Mouse (Mus musculus) embryo, embryonic 11.5 days (tissue): ENCODE results near the gene Kidins220.
A peak's percentile ranks its signal among the peaks of the same experiment; 100 is the strongest.

ENCODE experiments used
- DNase-seq: peaks from one replicate; pipeline ENCODE4 v3.0.0-alpha.2; 2012; ENCODE audit warnings: low read depth, low spot score

Gene Kidins220

DNA sequence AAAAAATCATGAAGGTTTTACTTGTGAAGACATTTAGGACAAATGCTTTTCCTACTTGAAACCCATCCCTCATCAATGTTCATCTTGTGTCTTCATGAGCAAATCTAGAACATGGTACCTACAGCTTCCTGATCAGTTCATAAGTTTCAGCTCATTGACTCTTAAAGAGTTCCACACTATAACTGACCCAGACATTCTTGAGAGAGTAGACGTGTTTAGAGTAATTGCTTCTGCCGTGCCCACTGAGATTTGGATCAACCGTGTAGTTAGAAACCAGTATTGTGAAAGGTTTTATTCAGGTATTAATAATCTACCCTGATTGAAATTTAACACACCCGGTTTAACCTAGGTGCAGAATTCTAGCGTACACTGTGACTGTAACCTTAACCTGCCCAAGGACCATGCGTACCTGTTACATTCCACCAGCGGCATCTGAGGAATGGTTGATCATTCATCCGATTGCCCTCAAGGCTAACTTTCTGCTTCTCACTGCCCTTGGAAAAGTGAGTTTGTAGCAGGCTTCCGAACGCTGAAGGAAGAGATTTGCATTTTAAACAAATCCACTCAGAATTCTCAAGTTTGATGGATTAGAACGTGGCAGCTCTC, 12.3 kb upstream of the Kidins220 start:
- DNase-seq = no peak

DNA sequence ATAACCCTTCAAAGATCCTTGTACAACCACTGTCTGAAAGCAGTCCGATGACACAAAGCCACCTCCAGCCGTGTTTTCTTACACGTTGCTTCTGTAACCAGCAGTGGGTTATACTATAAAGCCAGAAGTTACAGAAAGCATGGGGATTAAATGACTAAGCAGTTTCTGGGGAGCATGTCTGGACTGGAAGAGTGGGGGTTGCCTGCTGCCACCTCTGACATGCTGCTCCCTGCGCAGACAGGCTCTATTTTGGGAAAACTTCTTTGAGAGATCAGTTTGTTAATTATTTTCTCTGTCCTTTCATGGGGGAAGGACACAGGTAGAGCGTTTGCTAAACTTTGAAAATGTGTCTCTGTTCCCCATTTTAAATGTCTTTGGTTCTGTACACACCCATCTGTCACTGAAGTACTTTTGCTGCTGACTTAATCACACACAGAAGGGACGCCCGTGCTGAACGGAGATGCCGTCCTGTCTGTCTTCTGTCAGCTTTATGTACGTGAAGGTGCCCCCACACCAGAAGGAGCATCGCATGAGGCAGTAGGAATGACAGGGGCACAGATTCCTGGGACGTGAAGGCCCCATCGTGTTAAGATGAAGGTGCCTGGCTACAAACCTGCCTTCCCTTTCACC, 11.2 kb upstream of the Kidins220 start:
- DNase-seq = no peak

DNA sequence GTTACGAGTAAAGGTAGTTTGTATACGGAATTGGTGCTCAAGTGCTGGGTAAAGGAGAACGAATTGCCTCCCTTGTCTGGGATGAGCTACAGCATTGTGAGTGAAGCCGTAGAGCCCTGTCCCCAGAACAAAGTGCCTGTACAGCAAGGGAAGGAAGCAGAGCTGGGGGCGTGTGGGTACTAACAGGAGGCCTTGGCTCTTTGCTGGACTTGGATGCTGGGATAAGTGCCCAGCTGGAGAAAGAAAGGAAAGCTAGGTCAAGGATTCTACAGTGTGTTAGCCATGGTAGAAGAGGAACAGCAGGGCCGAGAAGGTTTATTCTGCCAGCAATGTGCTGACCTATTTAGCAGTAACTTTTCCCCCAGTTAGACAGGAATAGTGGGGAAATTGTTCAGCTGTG, 9.3 kb upstream of the Kidins220 start:
- DNase-seq = no peak

DNA sequence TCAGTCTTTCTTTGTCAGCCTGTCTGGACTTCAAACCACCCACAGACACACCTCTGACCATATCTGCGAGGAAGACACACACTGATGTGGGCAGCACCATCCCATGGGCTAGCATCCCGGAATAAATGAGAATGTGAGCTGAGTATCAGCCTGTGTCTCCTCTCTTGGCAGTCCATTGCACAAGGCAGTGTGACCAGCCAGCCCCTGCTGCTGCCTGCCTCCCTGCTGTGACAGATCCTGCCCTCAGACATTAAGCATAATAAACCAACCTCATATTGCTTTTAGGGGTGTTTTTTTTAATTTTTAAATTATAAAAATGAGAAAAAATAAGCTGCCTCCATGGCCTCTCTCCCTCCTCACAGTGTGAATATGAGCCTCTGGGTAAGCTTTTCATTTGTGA, 8.7 kb upstream of the Kidins220 start:
- no peak for DNase-seq

DNA sequence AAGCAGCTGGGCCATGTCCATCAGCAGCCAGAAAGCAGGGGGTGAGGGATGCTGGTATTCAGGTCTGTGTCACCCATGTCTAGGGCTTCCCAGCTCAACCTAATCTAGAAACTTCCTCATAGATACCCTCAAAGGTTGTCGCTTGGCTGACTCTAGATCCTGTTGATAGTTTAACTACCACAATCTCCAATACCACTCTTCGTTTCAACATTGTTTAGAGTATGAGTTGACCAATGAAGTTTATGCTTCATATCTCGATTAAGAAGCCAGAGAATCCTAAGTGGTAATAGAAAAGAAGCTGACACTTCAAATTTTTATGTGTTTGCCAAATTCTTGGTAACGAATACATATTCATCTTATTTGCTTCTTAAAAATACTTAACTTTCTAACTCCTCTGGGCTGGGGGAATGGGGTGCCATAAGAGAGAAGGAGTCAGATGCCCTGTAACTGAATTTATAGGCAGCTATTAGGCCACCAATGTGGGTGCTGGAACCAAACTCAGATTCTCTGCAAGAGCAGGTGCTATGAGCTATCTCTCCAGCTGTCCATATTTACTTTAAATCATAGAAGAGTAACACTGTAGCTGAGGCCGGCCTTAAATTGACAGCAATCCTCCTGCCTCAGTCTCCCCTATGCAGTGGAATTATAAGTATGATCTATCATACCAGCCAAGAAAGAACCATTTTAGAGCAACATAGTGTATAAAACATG, 3.1 kb upstream of the Kidins220 start:
- no peak for DNase-seq

DNA sequence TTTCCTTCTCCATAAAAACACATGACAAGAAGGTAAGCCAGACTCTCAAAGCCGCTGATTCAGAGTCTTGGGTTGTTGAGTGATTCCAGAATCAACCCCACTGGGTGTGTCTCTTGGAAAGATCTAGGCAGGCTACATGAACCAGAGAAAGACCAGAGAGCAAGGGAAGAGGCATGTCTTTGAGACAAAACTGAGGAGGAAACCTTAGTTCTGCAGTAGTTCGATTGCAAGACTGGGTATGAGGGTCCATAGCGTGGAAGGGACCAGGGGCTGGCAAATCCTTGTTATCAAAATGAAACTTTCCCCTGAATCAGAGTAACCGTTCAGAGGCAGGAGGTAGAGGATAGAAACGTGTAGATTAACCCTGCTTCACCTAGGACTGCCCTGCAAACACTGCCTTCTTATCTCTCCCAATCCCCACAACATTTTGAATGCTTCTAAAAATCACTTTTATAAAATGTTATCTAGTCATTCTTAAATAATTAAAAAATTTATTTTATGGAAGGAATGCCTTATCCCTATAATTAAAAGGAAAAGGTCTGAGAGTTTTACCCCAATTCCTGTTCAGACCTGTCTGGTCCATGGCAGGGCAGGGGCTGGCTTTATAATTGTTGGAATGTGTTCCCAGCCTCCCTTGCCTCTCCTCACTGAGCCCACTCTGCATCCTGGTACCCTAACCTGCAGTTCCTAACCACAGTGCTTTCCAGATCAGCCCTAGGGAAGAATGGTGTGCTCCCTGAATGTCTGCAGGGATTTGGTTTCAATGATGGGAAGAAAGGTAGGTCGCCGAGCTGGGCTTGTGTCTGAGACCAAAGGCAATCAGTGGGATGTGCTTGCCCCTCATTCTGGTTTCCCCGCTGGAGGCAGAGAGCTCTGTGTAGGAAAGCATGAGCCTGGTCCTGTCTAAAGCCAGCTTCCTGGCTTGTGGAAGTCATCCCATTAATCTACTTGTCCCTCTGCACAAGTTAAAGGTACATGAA, 2.1 kb upstream of the Kidins220 start:
- no peak for DNase-seq

DNA sequence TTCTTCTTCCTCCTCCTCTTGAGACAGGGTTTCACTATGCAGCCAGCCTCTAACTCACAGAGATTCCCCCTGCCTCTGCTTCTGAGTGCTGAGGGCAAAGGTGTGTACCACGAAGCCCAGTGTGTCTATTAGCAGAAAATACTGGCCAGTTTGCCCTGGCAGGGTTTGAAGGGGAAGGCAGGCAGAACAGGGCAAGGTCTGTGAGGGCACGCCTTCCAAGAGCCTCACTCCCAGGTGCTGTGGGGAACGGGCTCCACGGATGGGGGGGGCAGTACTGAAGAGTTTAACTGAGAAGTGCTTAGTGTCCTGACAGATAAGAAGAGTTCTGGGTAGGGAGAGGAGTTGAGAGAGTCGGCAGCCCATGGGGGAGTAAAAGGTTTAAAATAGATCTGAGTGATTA, 1.1 kb upstream of the Kidins220 start:
- DNase-seq = no peak

DNA sequence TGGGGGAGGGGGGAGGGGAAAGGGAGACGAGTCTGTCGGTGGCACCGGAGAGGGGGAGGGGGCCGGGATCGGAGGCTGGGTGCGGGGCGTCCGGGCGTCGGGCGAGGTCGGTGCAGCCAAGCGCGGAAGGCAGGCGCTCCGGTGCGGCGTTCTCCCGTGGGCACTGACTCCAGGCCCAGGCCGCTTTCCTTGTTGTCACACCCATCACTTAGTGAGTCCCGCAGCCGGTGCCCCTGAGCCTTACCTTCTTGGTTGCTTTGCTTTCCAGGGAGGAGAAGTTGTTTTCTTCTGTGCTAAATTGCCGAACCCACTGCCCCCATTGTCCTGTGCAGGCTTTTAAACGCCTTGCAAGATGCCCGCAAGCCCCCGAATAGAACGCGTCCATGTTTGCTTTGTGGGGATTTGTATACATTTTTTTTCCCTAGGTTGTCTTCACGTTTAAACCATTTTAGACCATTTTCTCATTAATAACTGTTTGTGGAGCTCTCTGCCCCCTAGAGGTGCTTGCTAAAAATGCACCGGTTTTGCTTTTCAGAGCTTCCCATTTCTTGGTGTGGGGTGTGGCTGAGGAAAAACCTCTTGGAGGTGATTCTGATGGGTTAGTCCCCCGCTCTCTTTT, 499 bp downstream of the Kidins220 start:
- DNase-seq = peak; percentile 57

DNA sequence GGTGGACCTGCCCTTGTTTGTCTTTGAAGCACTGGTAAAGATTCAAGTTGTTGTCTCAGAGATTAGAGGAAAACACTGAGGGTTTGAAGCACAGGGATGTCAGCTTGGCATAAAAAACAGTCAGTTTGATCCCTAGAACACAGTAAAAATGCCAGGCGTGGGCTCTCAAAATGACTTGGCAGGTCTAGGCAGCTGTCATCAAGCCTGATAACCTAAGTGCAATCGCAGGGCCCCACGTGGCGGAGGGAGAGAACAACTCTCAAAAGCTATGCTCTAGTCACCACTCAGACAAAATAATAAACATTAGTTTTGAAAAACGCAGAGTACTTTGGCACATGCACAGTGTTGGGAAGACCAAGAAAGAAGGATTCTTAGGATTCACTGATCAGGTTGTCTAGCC, 10.5 kb downstream of the Kidins220 start:
- no peak for DNase-seq

DNA sequence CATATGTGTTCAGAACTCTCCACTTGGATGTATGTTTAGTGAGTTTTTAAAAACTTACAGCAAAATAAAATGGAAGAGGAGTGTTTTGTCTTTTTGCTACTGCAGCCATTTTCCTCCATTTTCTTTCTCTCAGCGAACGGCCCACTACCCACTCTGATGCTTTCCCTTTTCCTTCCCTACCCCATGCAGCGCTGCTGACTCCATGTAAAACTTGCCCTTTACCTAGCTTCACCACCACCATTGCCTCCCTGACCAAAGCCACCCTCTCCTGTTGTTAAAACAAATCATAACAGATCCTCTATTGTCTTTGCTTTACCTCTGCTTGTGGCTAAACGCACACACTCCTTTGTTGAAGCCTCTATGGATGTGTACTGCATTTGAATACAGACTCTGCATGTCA, 20.6 kb downstream of the Kidins220 start:
- no peak for DNase-seq

DNA sequence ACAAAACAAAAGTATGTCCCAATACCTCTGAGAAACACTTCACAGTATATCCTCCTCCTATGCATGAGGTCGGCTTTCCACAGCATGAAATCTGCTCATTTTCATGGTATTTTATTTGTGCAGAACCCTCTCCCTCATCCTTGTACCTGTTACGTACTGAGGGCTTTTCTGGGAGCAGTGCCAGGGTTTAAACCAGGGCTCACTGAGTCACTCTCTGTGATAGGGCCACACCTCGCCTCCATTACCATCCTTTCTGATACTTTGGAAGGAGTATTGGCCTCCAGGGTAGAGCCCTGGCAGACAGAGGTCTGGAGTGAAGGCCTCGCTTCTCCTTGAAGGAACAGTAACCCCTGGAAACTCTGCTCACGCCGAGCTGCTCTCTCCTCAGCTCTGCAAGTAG, 30.6 kb downstream of the Kidins220 start:
- no peak for DNase-seq

DNA sequence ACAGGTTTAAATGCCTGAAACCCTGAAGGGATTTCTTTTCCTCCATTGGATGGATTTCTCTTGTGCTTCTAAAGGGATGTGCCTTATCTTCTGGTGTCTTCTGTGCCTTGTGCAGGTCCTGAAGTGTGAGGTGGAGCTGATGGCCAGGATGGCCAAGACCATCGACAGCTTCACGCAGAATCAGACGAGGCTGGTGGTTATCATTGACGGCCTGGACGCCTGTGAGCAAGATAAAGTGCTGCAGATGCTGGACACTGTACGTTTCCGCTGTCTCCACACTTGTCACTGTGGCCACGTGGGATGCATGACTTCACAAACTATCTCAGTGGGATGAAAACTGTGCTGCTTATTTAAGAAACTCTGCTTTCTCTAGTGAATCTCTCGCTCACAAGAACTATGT, 35.2 kb downstream of the Kidins220 start:
- DNase-seq = no peak

DNA sequence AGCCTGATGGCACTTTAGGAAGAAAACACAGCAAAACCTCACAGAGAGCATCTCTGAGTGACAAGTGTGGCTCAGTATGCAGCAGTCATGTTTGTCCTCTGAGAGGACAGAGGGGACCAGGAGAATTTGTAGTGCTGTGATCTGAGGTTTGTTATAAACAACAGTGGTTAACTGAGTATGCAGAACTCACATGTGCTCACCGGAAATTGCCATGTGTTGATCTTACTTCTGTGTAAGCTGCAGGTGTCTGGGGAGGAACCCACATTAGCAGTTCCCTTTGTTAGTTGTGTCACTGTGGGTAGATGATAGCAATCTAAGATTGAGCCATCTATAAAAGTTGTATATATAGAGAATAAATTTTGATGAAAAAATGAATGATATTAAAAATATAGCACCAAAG, 35.7 kb downstream of the Kidins220 start:
- no peak for DNase-seq

DNA sequence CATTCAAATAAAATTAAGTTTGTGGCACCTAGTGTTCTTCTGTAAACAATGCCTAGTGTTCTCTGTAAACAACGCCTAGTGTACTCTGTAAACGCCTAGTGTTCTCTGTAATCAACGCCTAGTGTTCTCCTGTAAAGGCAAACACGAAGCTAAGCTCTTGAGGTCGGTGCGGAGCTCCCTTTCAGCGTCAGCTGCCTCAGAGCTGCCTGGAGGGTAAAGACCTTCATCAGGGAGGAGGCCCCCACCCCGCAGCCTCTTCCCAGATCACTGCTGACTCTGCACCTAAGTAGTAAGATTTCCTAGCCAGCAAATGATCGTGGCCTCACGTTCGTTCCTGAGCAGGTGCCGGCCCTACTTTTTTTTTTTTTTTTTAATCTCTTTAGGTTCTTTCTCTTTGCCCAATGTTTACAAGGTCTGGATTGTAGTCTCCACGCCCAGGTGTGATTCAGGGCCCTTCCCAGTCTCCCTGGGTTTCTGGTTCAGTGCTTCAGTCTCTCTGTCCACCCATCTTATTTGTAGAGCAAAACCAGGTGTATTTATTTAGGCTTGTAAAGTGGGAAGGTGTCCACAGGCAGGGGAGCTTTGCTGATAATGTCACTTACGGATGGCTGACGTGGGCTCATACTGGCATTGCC, 37.1 kb downstream of the Kidins220 start:
- no peak for DNase-seq

DNA sequence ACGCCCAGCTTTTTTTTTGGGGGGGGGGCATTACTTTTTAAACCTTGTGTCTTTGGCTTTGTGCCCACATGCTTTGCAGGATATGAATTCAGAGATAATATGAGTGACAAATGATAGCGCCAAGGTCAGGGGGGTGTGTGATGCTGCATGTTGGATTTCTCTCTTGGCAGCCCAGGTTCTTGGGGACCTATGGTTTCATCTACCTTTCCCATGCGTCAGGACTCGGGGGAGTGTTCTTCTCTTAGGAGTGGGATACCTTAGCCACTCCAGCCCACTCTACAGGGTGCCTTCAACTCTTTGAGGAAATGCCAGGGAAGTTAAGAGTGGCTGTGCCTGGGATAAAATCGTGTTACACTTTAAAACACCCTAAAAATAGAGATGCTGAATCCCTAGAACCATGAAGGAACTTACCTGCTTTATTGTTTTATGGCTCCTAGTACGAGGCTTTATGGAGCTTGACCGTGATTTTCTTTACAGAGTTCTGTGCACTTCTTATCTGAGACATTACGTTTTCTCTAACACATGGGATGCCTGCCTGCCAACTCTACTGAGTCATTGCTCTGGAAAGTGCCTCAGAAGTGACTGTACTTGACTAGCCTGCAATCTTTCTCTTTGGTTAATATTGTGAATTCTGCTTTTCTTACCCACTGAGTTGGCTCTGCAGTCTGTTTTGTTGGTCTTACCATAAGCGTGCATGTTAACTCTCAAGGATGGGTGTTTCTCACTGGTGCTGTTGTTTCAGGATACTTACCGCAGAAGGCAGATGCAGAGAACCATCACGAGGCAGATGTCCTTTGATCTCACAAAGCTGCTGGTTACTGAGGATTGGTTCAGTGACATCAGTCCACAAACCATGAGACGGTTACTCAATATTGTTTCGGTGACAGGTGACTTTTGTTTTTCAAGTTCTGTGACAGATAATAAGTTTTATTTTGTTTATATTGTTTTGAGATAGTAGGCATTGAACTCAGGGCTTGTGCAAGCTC, 38.1 kb downstream of the Kidins220 start:
- DNase-seq = no peak

DNA sequence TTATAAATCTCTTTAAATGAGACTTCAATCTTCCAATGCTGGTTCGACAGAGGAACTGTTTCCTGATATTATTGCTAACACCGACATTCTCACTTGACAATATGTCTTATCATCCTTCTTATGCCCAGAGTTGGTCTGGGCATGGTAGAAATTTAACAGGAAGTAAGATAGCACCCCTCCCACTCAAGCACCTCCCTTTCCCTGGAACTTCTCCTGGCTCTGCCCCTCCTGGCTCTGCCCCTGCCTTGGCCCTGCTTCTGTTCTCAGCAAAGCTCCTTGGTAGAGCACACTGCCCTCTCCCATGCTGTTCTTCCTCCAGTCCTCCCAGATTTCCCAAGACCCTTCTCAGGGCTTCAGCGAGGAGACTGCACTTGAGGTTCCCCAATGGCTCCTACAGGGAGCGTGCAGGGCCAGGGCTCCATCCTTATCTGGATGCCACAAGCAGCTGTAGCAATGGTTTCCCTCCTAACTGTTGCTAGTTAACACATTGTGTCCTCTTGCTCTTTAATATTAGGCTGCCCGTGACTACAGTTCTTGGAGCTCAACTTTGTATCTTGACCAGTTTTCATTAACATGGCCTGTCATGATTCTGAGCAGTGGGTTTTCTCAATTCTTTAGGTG, 39.7 kb downstream of the Kidins220 start:
- DNase-seq = no peak

DNA sequence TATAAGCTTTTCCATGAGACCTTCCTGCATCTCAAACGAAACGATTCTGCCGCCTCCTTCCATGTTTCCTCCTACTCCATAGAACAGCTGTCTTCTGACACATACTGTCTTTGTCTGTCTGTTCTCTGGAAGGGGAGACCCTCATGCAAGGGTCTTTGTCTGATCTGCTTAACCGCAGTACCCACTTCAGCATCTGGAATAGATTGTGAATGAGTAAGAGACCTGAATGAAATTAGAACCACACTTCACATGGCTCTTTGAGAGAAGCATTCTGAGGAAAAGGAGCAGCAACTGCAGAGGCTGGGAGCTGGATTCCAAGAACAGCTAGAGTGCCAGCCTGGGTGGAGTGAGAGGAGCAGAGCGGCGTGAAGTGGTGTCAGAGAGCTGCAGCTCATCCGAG, 40.2 kb downstream of the Kidins220 start:
- DNase-seq = no peak

DNA sequence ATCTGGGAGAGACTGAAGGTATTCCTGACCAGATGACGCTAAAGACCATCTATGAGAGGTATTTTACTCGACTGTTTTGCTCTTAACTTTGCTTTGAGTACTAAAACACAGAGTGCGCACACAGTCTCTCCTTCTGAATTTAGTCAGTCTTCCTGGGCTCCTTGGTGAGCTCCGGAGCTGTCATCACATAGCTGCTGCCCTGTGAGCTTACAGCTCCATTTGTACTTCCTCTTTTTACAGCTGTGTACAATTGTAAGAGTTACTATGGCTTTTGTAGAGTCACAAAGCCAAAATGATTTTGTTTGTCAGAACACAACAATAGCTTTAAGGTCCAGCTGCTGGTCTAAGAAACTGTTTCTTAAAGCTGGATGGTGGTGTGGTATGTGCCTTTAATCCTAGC, 42.3 kb downstream of the Kidins220 start:
- DNase-seq = no peak

DNA sequence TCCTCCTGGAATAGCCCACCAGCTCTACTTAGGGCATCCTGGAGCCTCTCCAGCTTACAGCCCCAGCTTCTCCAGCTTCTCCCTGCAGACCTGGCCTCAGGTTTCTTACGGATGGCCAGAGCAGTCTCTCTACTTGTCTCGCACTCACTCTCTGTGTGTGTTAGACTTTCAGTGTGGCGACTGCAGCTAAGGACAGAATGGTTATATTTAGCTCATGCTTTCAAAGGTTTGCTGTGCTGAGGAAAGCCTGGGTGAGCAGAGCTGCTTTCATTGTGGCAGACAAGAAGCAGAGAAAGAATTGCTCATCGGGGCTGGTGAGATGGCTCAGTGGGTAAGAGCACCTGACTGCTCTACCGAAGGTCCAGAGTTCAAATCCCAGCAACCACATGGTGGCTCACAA, 46.3 kb downstream of the Kidins220 start:
- DNase-seq = no peak
